Mouse (Mus musculus) heart, postnatal 4 days (tissue): Measurements from ENCODE around the gene Dnmbp. TPM values are rescaled to one million over a fixed set of nuclear protein-coding genes. Genes with fewer than 3 reads are reported as not detected.

Source experiments
- DNase-seq: peaks from one replicate; pipeline ENCODE4 v3.0.0; 2021
- total RNA-seq, 2 experiments: library from RNA; stranded (reverse); gene quantifications; 2 replicates each; pipeline ENCODE4 v1.2.3; 2021

Gene Dnmbp
- total RNA-seq, 2 experiments from 2014 or later, result 12.5 to 13.6 TPM

DNA sequence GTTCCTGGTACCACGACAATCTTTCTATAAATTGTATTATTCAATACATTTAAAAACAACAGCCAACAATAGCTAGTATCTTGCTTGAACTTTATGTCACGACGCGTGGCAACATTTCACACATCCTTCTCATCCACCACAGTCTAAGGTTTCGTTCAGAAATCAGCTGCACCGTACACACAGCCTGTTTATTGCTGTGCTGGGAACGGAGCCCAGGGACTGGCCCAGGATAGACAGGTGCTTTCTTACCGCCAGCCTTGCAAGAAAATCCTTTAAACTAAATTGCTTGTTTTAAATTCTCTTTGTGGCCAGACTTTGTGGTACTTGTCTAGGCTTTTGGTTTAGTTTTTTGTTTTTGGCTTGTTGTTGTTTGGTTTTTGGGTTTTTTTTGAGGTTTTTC lies 62.6 kb downstream of the Dnmbp start:
- no peak for DNase-seq

DNA sequence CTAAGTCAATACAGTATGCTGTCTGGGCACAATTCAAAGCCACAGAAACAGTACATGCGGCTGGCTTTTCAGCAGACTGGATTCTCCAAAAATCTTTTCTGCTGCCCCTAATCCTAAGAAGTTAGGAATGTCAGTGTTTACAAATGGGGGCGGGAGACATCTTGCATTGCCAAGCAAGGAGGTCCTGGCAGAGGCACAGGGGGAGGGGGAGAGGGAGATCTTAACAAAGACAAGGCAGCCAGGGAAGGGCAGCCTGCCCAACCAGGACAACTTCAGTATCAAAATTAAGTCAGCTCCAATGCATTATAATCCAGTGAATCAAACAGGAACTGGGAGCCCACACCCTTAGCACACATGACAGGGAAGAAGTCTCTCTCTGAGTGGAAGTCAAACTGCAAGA lies 64.0 kb downstream of the Dnmbp start:
- no peak for DNase-seq

DNA sequence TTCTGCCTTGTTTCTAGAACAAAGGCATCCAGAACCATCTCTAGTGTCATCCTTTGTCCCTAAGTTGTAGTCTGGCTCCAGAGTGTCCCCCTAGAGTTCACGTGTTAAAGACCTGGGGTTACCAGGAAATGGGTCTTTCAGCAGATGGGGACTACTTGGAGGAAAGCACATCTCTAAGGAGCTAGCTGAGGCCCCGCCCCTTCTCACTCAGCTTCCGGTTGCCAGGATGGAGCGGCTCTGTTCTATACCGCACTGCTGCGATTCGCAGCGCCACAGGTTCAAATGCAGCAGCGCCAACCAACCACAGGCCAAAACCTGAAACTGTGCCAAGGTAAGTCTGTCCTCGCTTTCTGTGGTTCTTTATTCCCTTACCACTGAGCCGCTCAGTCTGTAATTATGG lies 65.6 kb downstream of the Dnmbp start:
- no peak for DNase-seq

DNA sequence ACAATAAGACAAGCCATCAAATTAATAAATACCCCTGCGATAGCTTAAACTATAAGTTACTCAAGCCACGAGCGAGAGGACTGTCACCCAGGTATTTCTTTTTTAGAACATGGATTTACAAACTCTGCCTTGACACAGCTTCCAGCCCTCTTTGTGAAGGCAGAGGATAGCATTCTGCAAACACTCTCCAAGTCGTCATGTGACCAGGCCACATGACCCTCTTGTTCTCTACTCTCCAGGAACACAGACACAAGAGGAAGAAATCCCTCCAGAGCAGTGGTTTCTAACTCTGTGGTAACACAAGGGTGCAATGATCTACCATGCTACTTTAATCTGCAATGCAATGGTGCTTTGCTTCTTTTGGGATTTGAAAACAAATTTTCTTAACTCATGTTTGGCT lies 69.6 kb downstream of the Dnmbp start:
- no peak for DNase-seq

DNA sequence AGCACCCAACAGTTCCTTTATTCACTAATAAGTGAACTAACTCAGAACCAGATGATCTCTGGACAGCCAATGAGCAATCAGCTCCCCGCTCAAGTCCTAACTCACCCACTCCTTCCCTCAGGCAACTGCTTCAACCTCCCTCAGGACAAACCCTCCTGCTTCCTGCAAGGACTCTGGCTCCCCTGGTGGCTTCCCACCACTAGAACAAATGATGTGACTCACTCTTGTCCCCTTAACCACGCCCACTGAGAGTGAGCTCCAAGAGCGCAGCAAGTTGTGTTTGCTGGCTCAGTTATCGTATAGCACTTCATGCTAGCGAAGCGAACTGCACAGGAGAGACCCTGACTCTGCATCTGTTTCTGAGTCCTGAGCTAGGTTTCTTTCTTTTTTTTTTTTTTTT lies 82.6 kb downstream of the Dnmbp start:
- DNase-seq, result peak; percentile 21

DNA sequence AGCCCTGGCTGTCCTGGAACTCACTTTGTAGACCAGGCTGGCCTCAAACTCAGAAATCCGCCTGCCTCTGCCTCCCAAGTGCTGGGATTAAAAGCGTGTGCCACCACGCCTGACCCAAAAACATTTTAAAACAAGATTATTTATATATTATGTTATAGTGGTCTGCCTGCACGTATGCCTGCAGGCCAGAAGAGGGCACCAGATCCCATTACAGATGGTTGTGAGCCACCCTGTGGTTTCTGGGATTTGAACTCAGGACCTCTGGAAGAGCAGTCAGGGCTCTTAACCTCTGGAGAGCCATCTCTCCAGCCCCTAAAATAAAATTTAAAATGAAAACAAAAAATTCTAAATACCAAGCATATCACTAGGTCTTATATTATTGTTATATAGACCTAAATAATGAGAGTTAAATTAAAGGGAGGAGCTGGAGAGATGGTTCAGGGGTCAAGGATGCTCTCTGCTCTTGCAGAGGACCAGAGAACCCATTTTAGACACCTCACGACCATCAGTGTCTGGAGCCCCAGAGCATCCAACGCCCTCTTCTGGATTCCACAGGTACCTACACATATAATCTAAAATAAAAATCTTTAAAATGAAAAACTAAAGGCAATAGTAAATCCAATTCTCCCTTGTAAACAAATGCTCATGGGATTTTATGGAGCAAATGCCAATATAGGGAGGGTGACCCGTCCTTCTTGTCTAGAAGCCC lies 87.0 kb downstream of the Dnmbp start:
- no peak for DNase-seq

DNA sequence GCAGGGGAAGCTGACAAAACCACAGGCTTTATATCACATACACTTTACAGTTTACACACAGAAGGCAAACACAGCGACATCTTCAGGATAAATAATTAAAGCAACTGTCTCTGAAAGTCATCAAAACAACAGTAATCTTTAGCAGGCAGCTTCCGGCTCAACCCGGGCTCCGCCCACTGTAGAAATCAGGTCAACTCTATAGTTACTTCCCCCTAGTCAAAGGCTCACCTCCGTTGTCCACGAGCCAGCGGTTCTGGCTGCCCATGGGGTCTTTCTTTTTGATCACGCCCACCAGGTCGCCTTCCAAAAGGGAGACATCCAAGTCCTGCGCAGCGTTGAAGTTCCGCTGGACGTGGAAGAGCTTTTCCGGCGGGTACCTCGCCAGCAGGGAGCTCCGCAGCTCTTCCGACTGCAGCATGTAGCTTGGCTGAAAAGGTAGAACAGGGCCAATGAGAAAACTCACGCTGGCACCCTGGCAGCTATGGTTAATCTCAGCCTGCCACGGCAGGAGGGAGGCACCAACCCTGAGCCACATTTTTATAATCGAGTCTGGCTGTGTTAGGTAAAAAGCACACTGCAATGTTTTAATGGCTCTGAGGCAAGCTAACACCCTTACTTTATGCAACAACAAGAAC lies 87.9 kb downstream of the Dnmbp start:
- no peak for DNase-seq

DNA sequence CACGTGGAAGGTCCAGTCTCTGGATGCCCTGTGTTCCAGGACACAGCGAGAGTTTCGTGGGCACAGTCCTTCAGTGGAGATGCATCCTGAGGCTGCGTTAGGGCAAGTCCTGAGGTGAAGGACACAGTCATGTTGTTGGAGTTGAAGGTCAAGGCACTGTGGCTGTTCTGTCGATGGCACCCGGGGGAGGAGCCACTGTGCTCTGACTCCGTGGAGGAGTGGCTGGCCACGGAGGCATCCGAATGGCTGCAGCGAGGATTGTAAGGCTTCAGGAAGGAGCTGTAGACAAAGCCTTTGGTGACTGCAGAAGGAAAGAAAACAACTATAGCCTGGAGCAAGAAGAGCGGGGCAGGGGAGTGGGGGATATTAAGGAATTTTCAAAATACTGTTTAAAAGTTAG lies 90.0 kb downstream of the Dnmbp start:
- DNase-seq, result no peak

DNA sequence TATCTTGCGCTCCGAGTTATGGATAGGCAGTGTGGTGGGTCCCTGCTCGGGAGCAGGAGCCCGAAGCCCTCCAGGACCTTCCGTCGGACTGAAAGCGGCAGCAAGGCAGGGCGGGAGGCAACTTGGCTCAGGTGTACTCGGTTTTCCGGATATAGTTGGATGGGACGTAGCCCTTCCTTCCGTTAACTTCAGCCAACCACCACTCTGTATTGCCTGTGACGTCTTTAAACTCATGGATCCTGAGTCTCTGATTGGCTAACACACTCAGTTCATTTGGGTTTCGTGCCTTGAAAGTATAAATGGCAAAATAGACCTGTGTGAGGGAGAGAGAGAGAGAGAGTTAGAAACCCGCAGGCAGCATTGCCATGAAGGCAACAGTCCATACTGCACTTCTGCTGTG lies 92.0 kb downstream of the Dnmbp start:
- DNase-seq, result no peak

DNA sequence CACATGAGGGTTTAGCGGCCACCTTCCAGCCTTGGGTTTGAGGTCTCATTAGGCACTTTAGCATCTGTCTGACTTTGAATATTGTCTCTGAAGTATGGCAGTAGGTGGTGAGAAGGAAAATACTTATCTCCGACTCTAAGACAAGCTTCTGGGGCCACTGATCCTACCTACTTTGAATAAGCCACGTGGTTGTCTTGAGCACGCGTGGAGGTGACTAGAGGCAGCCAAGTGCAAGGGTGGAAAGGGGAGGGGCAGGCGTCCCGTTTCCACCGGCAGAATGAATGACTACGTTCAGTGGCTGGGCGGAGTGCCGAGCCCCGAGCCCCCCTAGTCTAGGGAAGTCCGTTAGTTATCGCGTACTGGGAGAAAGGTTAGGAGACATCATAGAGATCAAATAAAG lies 92.9 kb downstream of the Dnmbp start:
- no peak for DNase-seq

DNA sequence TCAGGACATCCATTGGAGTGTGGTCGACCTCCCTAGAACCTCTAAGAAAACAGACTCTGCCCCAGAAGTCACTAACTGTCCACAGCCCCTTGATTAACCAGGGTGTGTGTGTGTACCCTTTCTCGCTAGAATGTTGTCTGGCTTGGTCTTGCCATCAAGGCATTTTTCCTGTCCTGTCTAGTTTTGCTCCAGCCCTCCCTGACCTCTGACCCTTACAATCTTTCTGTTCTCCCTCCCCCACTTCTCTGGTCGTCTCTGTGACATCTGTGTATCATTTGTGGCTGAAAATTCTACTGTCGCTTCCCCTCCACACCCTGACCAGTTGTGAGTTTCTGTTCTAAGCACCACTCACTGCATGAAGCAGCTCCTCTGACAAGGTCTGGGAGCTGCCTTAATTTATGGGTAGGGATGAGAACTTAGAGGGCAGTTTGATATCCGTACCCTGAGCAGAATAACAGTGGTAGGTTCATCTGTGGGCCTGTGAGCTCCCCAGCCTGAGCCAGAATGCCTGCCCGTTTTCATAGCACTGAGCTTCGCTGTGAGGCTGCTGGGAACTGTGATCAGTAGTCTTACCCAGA lies 94.6 kb downstream of the Dnmbp start:
- DNase-seq, result no peak

DNA sequence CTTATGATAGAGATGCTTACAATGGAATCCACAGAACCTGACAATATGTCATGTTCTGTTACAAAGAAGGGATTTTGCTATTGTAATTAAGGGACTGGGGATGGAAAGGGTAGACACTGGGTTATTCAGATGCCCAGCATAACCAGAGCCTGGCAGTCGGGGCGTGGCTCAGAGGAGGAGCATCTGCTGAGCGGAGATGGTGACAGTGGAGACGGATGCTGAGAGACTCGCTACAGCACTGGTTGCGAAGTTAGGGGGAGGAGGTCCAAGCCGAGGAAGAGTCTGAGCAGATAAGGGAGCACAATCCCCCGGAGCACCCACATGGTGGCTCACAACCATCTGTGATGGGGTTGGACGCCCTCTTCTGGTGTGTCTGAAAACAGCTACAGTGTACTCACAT lies 96.8 kb downstream of the Dnmbp start:
- DNase-seq, result no peak

DNA sequence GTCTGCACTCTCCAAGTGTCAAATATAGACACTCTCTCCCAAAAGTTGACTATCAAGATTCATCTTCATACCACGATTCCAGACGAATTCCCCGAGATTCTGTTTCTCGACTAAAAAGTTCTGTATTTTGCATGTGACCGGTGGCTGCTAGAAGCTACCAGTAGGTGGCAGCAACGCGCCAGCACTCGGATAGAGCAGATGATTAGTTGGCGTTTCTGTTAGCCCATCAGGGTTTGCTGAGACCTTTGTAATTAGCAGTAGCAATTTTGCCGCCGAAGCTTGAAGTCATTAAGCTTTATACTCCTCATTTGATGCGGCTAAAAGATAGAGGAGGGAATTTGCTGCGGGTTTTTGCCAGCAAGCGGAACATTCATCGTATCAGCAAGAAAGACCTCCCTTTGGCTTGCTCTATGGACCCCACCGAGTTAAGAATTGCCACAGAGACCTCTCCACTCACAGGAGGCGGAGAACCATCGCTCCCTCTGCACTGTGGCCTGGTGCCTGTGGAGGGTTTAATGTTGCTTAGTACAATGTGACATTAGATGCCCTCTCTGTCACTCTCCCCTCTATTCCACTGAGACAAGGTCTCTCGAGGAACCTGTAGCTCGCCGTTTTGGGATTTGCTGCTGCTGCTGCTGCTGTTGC lies 107.4 kb downstream of the Dnmbp start:
- peak; percentile 82 for DNase-seq

DNA sequence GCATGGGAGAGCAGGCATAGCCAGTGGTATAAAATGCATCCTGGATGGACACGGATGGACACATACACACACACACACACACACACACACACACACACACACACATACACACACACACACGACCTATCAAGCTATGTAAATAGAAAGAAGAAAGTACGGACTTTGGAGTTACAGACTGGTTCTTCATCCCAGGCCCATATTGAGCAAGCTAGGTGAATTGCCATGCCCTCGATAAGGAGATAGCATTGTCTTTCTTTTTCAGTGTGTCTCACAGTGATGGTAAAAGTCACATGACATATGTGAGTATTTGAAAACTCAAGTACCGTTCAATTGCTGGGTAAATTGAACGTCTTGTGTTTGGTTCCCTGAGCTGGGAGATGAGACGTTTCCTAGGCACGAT lies 113.1 kb downstream of the Dnmbp start:
- DNase-seq, result no peak

DNA sequence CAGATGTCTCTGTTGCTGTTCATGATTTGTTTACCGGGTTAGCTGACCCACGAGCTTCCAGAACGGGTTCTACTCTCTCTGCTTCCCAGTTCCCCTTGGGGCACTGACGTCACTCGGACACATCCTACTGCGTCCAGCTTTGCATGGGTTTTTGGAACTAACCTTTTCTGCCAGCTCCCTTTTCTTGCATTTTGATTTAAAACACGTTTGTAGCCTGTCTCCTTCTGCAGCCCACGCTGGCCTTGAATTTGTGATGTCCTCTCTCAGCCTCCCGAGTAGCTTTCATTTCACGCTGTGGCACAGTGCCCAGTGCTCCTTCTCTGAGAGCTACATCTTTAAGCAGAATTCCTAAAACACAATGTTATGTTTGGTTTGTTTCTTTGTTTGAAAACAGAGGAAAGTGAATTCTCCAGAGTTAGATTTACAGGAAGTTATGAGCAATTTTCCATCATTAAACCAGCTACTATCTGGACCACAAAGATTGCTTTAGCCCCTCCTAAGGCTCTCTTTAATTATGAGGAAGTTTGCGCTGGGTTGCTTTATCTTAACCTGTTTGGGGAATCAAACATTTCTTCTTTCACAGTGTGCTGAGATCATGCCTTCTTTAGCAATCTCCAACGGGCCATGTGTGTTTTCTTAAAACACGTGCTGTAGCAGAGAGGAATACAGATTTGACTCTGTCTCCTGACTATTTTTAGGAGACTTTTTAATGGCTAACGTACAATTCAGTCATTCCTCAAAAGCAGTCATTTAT lies 124.2 kb downstream of the Dnmbp start:
- DNase-seq, result peak; percentile 15

DNA sequence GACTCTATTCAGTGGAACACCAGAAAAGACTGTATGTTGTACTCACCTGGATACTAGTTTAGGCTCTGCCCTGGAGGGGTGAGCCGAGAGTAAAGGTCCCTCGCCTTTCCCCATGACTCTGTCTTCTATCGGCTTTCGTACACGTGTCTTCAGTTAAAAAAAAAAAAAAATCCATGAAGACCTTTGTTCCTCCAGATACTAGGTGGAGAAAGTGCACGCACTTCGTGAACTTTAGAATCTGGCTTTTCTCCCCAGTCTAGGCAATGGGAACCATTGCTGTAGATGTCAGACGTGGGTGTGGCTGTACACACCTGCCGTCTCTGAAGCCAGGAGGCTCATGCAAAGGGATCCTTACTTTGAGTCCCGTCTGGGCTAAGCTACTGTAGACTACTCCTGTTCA lies 126.7 kb downstream of the Dnmbp start:
- DNase-seq, result no peak

DNA sequence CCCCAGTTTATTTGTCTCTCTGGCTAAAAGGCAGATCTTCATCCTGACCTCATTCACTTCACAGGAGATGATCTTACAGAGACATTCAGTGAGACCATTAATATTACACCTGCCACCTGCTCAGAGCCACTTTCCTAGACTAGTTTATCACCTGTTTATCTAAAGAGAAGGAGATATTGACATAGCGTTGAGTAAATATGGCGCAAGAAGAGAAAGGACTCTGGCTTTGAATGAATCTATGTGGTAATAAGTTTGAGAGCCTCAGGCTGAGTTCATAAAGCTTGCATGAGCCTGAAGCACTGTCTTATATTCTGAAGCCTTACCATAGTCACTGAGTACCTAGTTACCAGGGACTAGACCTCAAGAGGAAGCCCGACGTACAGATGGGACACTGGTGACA lies 128.6 kb downstream of the Dnmbp start:
- no peak for DNase-seq

DNA sequence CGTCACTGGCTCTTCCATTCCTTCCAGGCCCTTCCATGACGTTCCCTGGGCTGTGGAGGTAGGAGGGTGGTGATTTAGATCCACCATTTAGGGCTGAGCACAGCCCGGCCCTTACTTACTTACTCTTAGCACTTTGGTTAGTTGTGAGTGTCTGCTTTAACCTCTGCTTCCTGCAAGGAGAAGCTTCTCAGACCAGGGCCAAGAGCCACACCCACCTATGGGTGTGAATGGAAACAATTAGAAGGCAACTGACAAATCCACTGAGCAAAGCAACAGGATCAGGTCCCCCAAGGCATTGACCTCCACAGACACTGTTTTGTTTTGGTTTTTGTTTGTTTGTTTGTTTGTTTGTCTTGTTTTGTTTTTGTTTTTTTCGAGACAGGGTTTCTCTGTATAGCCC lies 130.7 kb downstream of the Dnmbp start:
- no peak for DNase-seq

DNA sequence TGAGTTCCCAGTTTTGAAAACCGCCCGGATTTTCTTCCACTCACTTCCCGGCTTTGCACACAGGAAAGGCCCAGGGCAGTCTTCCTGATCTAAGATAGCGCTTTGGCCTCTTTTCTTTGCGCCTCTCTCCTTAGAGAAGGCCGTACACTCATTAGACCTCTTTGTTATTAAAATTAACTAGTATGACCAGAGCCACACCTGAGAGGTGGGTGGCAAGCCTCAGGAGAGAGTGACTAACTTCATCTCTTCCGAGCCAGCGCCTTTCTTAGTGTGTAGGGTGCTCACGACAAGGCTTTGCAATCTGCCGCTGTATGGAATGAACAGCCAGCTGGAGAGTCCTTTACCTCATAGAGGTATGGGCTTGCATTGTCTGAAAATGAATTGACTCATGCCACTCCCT lies 136.1 kb downstream of the Dnmbp start:
- DNase-seq, result no peak

DNA sequence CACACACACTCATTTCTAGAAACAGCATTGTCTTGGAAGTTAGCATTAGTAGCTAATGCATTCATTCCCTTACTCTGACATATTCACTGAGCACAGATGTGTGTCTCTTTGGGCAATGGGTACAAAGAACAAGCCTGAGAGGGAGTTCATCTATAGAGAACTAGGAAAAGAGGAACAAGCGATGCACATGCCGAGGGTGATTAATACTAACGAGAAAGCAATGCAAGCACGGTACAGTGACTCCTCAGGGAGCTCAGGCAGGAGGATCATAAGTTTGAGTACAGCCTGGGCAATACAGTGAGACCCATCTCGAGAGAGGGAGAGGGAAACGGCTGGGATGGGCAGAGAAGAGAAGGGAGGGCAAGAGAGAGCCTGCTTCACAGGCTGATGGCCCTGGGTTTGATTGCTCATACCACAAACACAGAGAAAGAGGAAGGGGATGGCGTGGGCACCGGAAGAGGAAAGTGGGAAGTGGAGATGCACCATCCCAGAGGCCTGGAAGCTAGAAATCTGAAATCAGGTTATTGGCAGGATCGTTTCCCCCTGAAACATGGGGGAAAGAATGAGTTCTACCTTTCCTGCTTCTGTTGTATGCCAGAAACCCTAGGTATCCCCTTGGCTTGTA lies 138.5 kb downstream of the Dnmbp start:
- no peak for DNase-seq

DNA sequence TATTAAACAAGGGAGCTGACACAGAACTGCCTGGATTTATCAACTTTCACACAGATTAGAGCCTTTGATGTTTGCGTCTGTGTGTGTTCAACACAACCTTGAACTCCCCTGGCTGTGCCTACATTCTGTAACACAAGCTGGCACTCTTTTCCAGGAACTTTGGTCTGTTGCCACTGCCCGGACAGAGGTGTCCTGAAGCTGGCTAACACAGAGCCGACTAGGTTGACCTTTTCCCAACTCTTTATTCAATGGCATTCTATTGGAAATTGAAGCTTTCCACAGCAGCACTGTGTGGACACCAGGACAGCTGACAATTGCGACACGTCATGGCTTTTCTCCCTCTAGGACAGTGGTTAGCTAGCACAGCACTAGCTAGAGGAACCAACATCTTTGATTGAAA lies 142.8 kb downstream of the Dnmbp start:
- DNase-seq, result no peak
